Mouse (Mus musculus): ENCODE measurements around the gene Map2. TPM values are rescaled to one million over a fixed set of nuclear protein-coding genes. Genes with fewer than 3 reads are reported as not detected.

Map2 gene
- polyA plus RNA-seq, 1 experiment = 8.7 TPM

DNA sequence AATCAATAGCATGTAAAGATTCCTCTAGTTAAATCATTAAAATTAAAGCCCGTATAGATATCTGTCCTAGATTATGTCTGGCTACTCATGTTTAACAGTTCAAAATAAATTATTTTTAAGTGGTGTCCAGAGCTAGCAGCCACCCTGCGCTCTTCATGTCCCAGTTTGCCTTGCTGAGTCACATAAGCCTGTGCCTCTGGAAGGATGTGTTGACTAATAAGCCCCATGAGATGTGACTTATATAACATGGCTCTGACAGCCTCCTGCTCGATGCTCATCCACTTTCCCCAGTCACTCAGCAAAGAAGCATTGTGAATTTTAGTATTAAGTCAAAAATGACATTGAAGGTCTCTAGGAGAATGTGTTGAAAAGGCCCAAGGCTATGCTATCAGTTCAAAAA is 282.7 kb downstream of the Map2 start:
- WGBS = 72% methylated on average over 3 of the region's 3 CpGs
- Histone ChIP-seq H3K4me3 (replicated peaks; ENCODE audit: extremely low read depth, low read depth, low read length) (no peak overlapping the region), H3K4me1 (ENCODE audit: control insufficient read depth, insufficient read depth, low read length) (no peaks in the 10 kb centered on the region; the same call in 1 of the 2 replicates)
- no peak for DNase-seq
- TF ChIP-seq CTCF (IDR thresholded peaks at IDR 0.05; ENCODE audit: insufficient read depth, low read length) = no peak
- TF ChIP-seq POLR2A (IDR thresholded peaks at IDR 0.05; ENCODE audit: borderline replicate concordance, extremely low read depth, low read depth, low read length) = no peak

DNA sequence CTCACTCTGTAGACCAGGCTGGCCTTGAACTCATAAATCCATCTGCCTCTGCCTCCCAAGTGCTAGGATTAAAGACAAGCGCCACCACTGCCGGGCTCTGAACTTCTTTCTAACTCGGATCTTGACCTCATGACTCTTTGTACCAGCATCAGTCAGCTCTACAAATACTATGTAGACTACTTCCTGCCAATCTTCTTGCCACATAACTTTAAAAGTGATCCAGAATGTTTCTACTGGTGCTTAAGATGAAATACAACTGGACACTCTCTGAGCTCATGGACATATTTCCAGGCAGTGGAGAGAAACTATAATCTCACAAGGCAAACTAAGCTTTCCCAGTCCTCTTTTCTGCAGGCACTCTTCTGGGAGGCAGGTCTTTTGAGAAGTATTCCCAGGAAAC is 284.3 kb downstream of the Map2 start:
- no peak for TF ChIP-seq CTCF (IDR thresholded peaks at IDR 0.05; ENCODE audit: insufficient read depth, low read length)
- no peak for TF ChIP-seq POLR2A (IDR thresholded peaks at IDR 0.05; ENCODE audit: borderline replicate concordance, extremely low read depth, low read depth, low read length)
- Histone ChIP-seq H3K4me3 (replicated peaks; ENCODE audit: extremely low read depth, low read depth, low read length) (no peak overlapping the region), H3K4me1 (ENCODE audit: control insufficient read depth, insufficient read depth, low read length) (no peaks in the 10 kb centered on the region; the same call in 1 of the 2 replicates)
- 43% methylated on average over 3 of the region's 3 CpGs for WGBS
- DNase-seq = no peak

DNA sequence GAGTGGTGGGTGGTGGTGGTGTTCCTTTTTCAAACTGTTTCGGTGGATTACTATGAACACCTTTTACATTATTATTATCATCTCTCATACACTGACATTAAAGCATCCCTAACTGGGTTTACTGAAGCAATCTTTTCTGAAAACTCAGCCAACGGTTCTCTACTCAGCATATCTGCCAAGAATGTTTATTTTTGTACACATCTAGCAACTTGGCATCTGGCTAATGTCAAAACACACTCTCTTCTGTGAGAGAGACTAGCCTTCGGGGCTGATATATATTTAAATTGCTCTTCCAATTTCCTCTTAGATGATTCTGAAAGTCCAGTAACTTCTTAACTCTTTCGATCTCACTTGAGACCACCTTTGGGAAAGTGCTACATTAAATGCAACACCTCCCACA is 285.8 kb downstream of the Map2 start:
- no peak for TF ChIP-seq CTCF (IDR thresholded peaks at IDR 0.05; ENCODE audit: insufficient read depth, low read length)
- TF ChIP-seq POLR2A (IDR thresholded peaks at IDR 0.05; ENCODE audit: borderline replicate concordance, extremely low read depth, low read depth, low read length) = no peak
- H3K4me1 ChIP-seq (ENCODE audit: control insufficient read depth, insufficient read depth, low read length) = no peaks in the 10 kb centered on the region; the same call in 1 of the 2 replicates
- 49% methylated on average over 4 of the region's 4 CpGs for WGBS
- DNase-seq = no peak
- no peak overlapping the region for H3K4me3 ChIP-seq (replicated peaks; ENCODE audit: extremely low read depth, low read depth, low read length)

DNA sequence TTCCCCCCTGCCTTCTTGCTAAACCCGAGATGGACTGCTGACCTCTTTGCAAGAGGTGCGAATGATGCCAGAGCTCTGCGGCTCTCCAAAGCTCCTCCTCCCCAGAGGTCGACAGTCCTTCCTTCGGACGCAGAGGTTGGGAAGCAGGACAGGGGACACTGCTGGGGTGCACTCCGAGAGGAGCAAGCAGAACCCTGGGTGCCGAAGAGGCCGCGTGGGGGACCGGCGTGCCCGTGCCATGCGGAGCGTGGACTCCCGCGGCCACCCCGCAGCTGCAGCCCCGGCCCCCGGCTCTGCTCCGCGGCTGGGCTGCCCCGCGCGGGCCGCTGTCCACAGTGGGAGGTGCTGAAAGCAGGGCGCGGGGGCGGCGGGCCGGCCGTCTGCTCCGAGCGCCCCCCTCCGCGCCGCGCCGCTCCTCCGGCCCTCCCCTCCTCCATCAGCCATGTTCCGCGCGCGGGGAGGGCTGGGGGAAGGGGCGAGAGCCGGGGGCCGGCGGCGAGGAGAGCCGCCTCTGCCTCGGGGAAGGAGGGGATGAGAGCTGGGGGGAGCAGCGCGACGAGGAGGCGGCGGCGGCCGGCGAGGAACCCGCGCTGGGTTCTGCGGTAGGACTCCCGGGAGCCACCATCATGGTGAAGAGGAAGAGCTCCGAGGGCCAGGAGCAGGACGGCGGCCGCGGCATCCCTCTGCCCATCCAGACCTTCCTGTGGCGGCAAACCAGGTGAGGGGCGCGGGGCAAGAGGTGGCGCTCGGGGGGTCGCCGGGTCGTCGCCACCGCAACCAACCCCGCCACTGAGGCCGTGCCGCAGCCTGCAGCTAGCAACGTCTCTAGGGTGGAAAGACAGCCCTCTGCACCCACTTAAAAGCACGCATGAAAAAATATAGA is 293.0 kb downstream of the Map2 start, which contains the start of gene Unc80:
Gene Unc80 (plus strand): TSS at position 547 of the 883 bp plus-strand sequence.
- TF ChIP-seq CTCF (IDR thresholded peaks at IDR 0.05; ENCODE audit: insufficient read depth, low read length) (no peak), POLR2A (IDR thresholded peaks at IDR 0.05; ENCODE audit: borderline replicate concordance, extremely low read depth, low read depth, low read length) (no peak)
- peak; percentile 15 for DNase-seq
- 1% methylated on average over 70 of the region's 83 CpGs for WGBS
- H3K4me1 ChIP-seq (ENCODE audit: control insufficient read depth, insufficient read depth, low read length) = no peaks in the 10 kb centered on the region
- H3K4me3 ChIP-seq (replicated peaks; ENCODE audit: extremely low read depth, low read depth, low read length) = peak within 1 kb of the TSS; percentile 28

DNA sequence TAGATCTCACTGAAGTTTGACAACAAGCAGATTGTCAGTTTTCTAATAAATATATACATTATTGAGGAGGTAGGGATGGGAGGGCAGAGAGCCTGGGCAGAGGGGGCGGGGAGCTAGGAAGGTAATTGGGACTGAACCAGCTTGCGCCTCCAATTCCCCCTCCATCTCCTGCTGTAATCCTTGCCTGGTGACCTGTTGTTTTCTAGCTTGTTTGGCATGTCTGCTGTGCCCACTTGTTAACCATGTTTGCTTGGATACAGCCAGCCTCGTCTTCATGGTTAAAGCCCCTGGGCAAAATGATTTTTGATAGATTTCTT is 293.6 kb downstream of the Map2 start:
- no peak for DNase-seq
- WGBS = 26% methylated on average over 3 of the region's 3 CpGs
- no peaks in the 10 kb centered on the region for H3K4me1 ChIP-seq (ENCODE audit: control insufficient read depth, insufficient read depth, low read length)
- TF ChIP-seq POLR2A (IDR thresholded peaks at IDR 0.05; ENCODE audit: borderline replicate concordance, extremely low read depth, low read depth, low read length) = no peak
- no peak for TF ChIP-seq CTCF (IDR thresholded peaks at IDR 0.05; ENCODE audit: insufficient read depth, low read length)
- H3K4me3 ChIP-seq (replicated peaks; ENCODE audit: extremely low read depth, low read depth, low read length) = no peak overlapping the region

DNA sequence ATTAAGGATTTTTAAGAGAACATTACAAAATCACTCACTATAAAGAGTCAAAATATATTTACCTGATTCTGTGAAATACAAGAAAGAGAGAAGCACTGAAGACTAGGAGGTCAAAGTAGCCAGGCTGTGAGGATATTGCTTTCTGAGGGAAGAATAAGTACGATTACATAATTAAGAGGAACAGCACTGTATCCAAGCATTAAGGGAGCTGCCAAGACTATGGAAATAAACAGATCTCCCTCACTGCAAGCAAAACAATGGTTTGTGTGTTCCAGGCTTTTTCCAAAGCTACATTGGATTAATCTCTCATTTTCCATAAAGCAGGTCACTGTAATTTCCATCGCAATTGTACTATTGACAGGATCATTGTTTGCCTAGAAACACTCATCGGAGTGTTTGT is 307.7 kb downstream of the Map2 start:
- 73% methylated on average over 3 of the region's 3 CpGs for WGBS
- H3K4me3 ChIP-seq (replicated peaks; ENCODE audit: extremely low read depth, low read depth, low read length) = no peak overlapping the region
- TF ChIP-seq POLR2A (IDR thresholded peaks at IDR 0.05; ENCODE audit: borderline replicate concordance, extremely low read depth, low read depth, low read length) (no peak), CTCF (IDR thresholded peaks at IDR 0.05; ENCODE audit: insufficient read depth, low read length) (no peak)
- H3K4me1 ChIP-seq (ENCODE audit: control insufficient read depth, insufficient read depth, low read length) = no peaks in the 10 kb centered on the region
- DNase-seq = no peak

Other genes with a start within 250 kb of the Map2 start
- gene Crygf, start 248.8 kb upstream of the Map2 start, polyA plus RNA-seq (2012; rRNA removed) = not detected in 2 replicates

All from lung, adult 2 months (tissue).